Mouse (Mus musculus) heart, embryonic 13.5 days (tissue): ENCODE data around the gene Hyls1. TPM values are rescaled to one million over a fixed set of nuclear protein-coding genes. Genes with fewer than 3 reads are reported as not detected.
A peak's percentile ranks its signal among the peaks of the same experiment; 100 is the strongest.

Source experiments
- ATAC-seq: fragments of 200-750 bp; cut with Nextera tagmentation; 2 replicates; pipeline ENCODE4 v1.8.0; 2017; ENCODE audit warnings: moderate TSS enrichment; ENCODE audit not compliant: insufficient number of reproducible peaks, low FRiP score, low TSS enrichment; ENCODE audit errors: extremely low read depth
- H3K27ac ChIP-seq: fragments of 300-500 bp; sonication (generic); replicated peaks from 2 replicates; pipeline ENCODE4 v1.5.1; 2015; ENCODE audit warnings: moderate library complexity, mild to moderate bottlenecking, inconsistent platforms
- H3K27me3 ChIP-seq: fragments of 300-500 bp; sonication (generic); replicated peaks from 2 replicates; pipeline ENCODE4 v1.6.1; 2015; ENCODE audit warnings: mild to moderate bottlenecking, inconsistent platforms
- H3K36me3 ChIP-seq: fragments of 300-500 bp; sonication (generic); 2 replicates; pipeline ENCODE4 v1.6.1; 2015; ENCODE audit warnings: mild to moderate bottlenecking, inconsistent platforms
- H3K4me1 ChIP-seq: fragments of 300-500 bp; sonication (generic); 2 replicates; pipeline ENCODE4 v1.6.1; 2015; ENCODE audit warnings: inconsistent platforms
- H3K4me2 ChIP-seq: fragments of 300-500 bp; sonication (generic); 2 replicates; pipeline ENCODE4 v1.6.1; 2015; ENCODE audit warnings: inconsistent platforms, mild to moderate bottlenecking, moderate library complexity
- H3K4me3 ChIP-seq: fragments of 300-500 bp; sonication (generic); 2 replicates; pipeline ENCODE4 v1.5.1; 2015; ENCODE audit warnings: moderate library complexity, mild to moderate bottlenecking, inconsistent platforms
- H3K9ac ChIP-seq: fragments of 300-500 bp; sonication (generic); 2 replicates; pipeline ENCODE4 v1.6.1; 2015; ENCODE audit warnings: inconsistent platforms, mild to moderate bottlenecking, moderate library complexity
- H3K9me3 ChIP-seq: fragments of 300-500 bp; sonication (generic); 2 replicates; pipeline ENCODE4 v1.6.1; 2016; ENCODE audit warnings: inconsistent platforms
- WGBS: fragments of 180-500 bp; shearing (Covaris S2); methylation state at CpG from one replicate; pipeline ENCODE4 v1.1.7; 2015; ENCODE audit warnings: mixed read lengths; 5-methylcytosine and 5-hydroxymethylcytosine counted together
- polyA plus RNA-seq: library from polyadenylated mRNA; unstranded; fragments of >200 nt; fragmentation: Nextera tagmentation; extraction: Ambion mirVana; gene quantifications from 2 replicates; pipeline ENCODE4 v1.2.1, GENCODE M21; 2015

Gene Hyls1
- polyA plus RNA-seq, 1 experiment from 2014 or later = 11.5 TPM

DNA sequence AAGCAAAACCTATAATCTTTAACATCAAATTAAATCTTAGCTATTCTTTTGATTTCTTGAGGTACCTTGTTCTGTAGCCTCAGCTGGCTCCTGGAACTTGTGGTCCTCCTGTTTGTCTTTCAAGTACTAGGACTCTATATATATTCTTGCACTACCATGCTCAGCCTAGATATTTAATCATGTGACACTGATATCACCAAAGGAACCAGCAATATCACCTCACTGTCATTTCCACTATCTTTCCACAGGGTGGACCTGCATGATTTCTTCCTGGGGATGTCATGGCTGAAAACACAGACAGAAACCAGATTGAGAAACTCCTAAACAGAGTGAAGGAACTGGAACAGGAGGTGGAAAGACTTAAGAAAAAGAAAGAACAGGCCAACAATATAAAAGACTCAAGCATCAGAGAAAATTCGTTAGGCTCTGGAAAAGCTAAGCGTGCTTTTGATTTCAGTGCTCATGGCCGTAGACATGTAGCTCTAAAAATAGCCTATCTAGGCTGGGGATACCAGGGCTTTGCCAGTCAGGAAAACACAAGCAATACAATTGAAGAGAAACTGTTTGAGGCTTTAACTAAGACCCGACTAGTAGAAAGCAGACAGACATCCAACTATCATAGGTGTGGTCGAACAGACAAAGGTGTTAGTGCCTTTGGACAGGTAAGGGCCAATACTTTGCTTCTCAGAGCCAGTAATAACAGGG, 5.5 kb downstream of the Hyls1 start:
- Histone ChIP-seq H3K4me3 (peak overlapping the region; percentile 6; the same call in 1 of the 2 replicates), H3K9me3 (no peaks in the 10 kb centered on the region), H3K4me1 (peaks cover 43% of the 10 kb centered on the region), H3K4me2 (peak overlapping the region; percentile 55), H3K9ac (peak overlapping the region; percentile 34), H3K27me3 (no peaks in the 10 kb centered on the region), H3K27ac (peak overlapping the region; percentile 90), H3K36me3 (peaks cover 59% of the 10 kb centered on the region)
- 44% methylated on average over 5 of the region's 5 CpGs for WGBS
- ATAC-seq = no peak

DNA sequence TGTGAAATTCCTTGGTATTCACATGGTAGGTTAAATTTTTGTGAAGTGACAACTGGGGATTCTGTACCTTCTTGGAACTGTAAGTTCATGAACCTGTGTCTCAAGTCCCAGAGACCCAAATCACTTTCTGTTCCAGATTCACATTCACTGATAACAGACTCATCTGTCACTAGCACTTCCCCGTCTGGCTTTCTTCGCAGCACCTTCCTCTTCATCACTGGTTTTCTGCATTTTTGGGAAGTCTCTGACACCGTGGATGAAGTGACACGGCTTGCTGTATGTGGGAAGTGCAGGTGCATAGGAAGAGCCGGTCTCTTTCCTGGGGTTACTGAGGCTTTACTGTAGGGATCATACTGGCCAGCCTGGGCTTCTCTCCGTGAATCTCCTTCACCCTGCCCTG, 8.6 kb downstream of the Hyls1 start:
- ATAC-seq = no peak
- Histone ChIP-seq H3K4me2 (no peak overlapping the region), H3K36me3 (peaks cover 43% of the 10 kb centered on the region), H3K4me1 (peaks cover 41% of the 10 kb centered on the region), H3K9me3 (no peaks in the 10 kb centered on the region), H3K4me3 (no peak overlapping the region), H3K9ac (no peak overlapping the region), H3K27me3 (peaks cover 18% of the 10 kb centered on the region), H3K27ac (no peak overlapping the region)
- 84% methylated on average over 6 of the region's 6 CpGs for WGBS

DNA sequence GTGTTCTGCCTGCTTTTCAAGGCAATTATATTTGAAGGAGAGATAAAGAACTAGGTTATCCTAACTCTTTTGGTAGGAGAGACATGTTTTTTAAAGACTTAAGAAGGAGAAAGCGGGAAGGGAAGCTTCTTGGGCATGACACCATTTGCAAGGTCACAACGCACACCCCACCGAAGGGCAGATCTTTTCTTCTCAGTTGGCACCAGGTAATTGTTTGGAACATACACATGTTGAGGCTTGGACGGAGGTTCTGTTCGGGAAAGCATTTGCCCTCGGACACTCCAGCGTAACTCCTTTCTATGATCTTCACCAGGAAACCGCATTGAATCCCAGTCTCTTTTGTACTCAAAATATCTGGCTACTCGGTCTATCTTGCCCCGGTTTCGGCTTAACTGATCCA, 9.1 kb downstream of the Hyls1 start:
- Histone ChIP-seq H3K4me3 (no peak overlapping the region), H3K27ac (no peak overlapping the region), H3K36me3 (peaks cover 38% of the 10 kb centered on the region), H3K9me3 (no peaks in the 10 kb centered on the region), H3K27me3 (peaks cover 21% of the 10 kb centered on the region), H3K4me2 (no peak overlapping the region), H3K9ac (no peak overlapping the region), H3K4me1 (peaks cover 41% of the 10 kb centered on the region)
- WGBS = 94% methylated on average over 11 of the region's 11 CpGs
- no peak for ATAC-seq

DNA sequence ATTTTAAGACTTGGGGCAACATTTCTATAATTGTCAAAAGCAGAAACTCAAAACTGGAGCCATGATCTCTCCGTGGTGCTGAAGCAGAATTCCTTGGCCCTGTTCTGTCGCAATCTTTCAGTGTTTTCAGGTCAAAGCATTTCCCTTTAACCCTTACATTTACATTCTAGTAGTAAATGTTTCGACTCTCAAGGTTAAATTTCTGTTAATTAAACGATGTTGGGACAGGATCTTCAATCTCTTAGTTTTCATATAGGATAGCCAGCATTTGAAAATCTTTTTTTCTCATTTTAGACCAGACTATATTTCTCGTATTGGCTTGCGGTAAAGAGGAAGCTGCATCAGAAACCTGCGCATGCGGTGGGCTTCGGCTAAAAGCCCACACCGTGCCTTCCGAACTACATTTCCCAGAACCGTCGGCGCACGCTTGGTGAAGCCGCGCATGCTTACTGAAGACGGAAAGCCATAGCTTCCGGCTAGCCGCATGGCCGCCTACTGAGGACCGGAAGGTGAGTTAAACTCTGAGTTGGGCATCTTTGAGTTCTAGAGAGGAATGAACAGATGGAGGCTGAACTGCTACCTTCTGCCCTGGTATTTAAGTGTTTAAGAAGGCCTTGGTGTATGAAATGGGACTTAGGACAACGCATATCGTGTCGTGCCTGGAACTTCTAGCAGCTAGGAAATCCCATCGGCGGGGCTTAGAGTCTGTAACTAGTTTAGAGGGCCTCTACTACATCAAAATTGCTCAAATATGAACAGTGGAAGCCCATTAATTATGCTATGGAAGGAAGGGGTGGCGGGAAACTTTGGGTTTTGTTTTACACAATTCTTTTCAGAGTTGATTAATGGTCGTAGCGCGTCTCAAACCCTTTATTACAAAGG, 10.9 kb downstream of the Hyls1 start:
- Histone ChIP-seq H3K36me3 (peaks cover 22% of the 10 kb centered on the region), H3K27me3 (peaks cover 29% of the 10 kb centered on the region), H3K4me1 (peaks cover 26% of the 10 kb centered on the region), H3K4me3 (peak overlapping the region; percentile 73), H3K27ac (peak overlapping the region; percentile 63), H3K9me3 (no peaks in the 10 kb centered on the region), H3K4me2 (peak overlapping the region; percentile 99), H3K9ac (peak overlapping the region; percentile 83)
- 2% methylated on average over 31 of the region's 31 CpGs for WGBS
- peak; percentile 41; the same call in 1 of the 2 replicates for ATAC-seq

DNA sequence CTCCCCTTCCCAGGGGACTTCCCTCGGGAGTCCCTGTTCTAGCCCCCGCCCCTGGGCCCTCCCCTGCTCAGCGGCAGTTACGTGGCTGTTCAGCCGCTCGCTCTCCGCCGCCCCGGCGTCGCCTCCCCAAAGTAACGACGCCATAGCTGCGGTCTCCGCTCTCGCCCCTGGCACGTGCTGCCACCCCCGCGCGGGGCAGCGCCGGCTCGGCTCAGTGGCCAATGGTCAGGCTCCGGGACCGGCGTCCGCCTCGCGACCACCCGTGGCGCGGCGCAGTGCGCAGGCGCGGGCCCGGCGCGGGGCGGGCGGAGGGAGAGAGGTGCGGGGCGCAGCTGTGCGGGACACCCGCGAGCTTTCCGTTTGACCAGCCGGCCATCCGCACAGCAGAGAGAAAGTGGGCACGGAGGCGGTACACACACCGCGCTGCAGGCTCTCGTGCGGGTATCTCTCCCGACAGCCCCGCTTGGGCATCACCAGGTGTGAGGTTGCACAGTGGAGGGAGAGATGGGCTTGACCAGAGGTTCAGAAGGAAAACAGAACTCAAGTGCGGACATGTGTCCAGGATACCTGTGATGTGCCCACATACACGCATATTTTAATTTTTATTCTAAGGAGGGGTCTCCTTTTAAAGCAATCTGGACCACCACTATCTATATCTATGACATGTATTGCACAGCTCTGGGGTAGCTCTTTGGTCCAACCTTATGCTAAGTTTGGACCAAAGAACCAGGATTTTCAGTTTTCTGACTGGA, 11.8 kb downstream of the Hyls1 start, which contains the start of the genes Ddx25 and Pus3:
Gene Ddx25 (minus strand): TSS at position 272 of the 752 bp plus-strand sequence.
Gene Pus3 (plus strand): TSS at position 339 of the 752 bp plus-strand sequence.
- 1% methylated on average over 57 of the region's 59 CpGs for WGBS
- peaks cover 29% of the 10 kb centered on the region for H3K4me1 ChIP-seq
- H3K4me2 ChIP-seq = peak within 1 kb of the TSS; percentile 99
- H3K27ac ChIP-seq = peak within 1 kb of the TSS; percentile 63
- ATAC-seq = peak; percentile 67; the same call in 1 of the 2 replicates
- peaks cover 18% of the 10 kb centered on the region for H3K36me3 ChIP-seq
- no peaks in the 10 kb centered on the region for H3K9me3 ChIP-seq
- H3K9ac ChIP-seq = peak within 1 kb of the TSS; percentile 83
- H3K27me3 ChIP-seq = peaks cover 29% of the 10 kb centered on the region
- H3K4me3 ChIP-seq = peak within 1 kb of the TSS; percentile 73

- peaks cover 29% of the 10 kb centered on the region for H3K27me3 ChIP-seq
- H3K9me3 ChIP-seq = no peaks in the 10 kb centered on the region
- H3K27ac ChIP-seq = no peak overlapping the region
- 45% methylated on average over 12 of the region's 12 CpGs for WGBS
- no peak overlapping the region for H3K4me3 ChIP-seq
- H3K9ac ChIP-seq = no peak overlapping the region
- H3K36me3 ChIP-seq = peaks cover 8% of the 10 kb centered on the region
- H3K4me1 ChIP-seq = peaks cover 38% of the 10 kb centered on the region
- no peak for ATAC-seq
- no peak overlapping the region for H3K4me2 ChIP-seq
Measured at GRCm38 (mm10) chr9:35556494-35557102, 13.6 kb downstream of the Hyls1 start.

GRCm38 (mm10) chr9:35548455-35548854, 21.7 kb downstream of the Hyls1 start:
- Histone ChIP-seq H3K9ac (no peak overlapping the region), H3K4me3 (no peak overlapping the region), H3K27me3 (no peaks in the 10 kb centered on the region), H3K9me3 (no peaks in the 10 kb centered on the region), H3K4me1 (peaks cover 9% of the 10 kb centered on the region), H3K4me2 (no peak overlapping the region), H3K27ac (no peak overlapping the region), H3K36me3 (no peaks in the 10 kb centered on the region)
- no peak for ATAC-seq
- 75% methylated on average over 9 of the region's 9 CpGs for WGBS

DNA sequence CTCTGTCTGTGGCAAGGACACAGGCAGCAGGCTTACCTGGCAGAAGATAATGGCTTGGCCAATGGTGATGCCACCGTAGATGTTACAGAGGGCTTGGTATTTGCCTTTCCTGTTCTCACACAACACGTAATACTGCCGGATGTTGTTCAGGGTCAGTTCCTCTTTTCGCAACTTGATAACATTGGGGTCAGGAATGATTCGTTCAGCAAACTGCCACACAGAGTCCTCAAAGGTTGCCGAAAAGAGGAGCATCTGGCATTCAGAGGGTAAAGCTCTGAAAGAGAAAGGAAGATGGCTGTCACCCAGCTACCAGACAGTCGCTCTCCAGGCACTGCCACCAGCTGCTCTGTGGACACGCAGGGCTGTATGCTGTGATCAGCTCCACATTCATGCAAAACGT, 23.5 kb downstream of the Hyls1 start:
- 68% methylated on average over 9 of the region's 9 CpGs for WGBS
- no peak overlapping the region for H3K4me2 ChIP-seq
- ATAC-seq = no peak

DNA sequence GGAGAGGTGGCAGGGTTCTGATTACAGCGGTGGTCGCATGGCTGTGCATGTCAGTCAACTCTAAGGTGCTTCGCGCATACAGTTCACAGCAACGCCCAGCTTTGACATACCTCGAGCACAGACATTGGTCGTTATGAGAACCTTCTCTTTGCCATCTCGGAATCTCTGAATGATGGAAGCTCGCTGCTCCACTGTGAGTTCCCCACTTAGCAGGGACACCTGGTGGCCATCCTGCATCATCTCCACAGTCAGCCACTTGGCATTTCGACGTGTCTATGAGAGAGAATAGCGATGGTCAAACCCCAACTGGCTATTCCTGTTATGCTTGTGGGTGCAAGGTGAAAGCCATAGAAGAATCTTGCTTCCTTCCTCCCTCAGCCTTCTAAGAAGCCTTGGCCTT, 24.5 kb downstream of the Hyls1 start:
- Histone ChIP-seq H3K4me2 (no peak overlapping the region), H3K4me1 (no peaks in the 10 kb centered on the region), H3K9me3 (no peaks in the 10 kb centered on the region), H3K27me3 (no peaks in the 10 kb centered on the region), H3K4me3 (no peak overlapping the region), H3K27ac (no peak overlapping the region), H3K9ac (no peak overlapping the region), H3K36me3 (no peaks in the 10 kb centered on the region)
- no peak for ATAC-seq
- 60% methylated on average over 12 of the region's 12 CpGs for WGBS

More for the DNA sequence above, 23.5 kb downstream of the Hyls1 start:
- no peaks in the 10 kb centered on the region for H3K36me3 ChIP-seq
- no peak overlapping the region for H3K9ac ChIP-seq
- H3K4me3 ChIP-seq = no peak overlapping the region
- H3K27ac ChIP-seq = no peak overlapping the region
- no peaks in the 10 kb centered on the region for H3K27me3 ChIP-seq
- no peaks in the 10 kb centered on the region for H3K4me1 ChIP-seq
- no peaks in the 10 kb centered on the region for H3K9me3 ChIP-seq

DNA sequence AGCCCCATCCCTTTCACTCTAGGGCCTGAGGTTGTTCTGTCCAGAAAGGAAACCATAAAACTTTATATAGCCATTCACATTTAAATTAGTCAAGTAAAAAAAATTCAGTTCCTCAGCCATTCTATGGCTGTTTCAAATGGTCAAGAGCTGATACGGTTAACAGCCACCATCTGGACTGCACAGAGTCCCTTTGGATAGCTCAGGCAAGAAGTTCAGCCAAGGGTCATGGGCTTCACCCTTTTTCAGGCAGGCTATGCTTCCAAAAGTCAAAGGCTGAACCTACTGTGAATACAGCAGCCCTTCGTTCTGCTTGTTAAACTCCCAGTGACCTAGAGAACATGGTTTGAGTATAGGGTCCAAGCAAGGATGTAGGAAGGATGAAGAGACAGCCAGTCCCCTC, 25.5 kb downstream of the Hyls1 start:
- Histone ChIP-seq H3K4me2 (no peak overlapping the region), H3K27me3 (no peaks in the 10 kb centered on the region), H3K9me3 (no peaks in the 10 kb centered on the region), H3K36me3 (no peaks in the 10 kb centered on the region), H3K9ac (no peak overlapping the region), H3K4me3 (no peak overlapping the region), H3K4me1 (no peaks in the 10 kb centered on the region), H3K27ac (no peak overlapping the region)
- 58% methylated on average over 2 of the region's 2 CpGs for WGBS
- ATAC-seq = no peak
